Mouse (Mus musculus) cerebellum, adult 11 months (tissue): ENCODE measurements around the gene Mmp19.
A peak's percentile ranks its signal among the peaks of the same experiment; 100 is the strongest.

ENCODE experiments used
- DNase-seq: peaks from one replicate; pipeline ENCODE4 v3.0.0; 2022

The Mmp19 gene

DNA sequence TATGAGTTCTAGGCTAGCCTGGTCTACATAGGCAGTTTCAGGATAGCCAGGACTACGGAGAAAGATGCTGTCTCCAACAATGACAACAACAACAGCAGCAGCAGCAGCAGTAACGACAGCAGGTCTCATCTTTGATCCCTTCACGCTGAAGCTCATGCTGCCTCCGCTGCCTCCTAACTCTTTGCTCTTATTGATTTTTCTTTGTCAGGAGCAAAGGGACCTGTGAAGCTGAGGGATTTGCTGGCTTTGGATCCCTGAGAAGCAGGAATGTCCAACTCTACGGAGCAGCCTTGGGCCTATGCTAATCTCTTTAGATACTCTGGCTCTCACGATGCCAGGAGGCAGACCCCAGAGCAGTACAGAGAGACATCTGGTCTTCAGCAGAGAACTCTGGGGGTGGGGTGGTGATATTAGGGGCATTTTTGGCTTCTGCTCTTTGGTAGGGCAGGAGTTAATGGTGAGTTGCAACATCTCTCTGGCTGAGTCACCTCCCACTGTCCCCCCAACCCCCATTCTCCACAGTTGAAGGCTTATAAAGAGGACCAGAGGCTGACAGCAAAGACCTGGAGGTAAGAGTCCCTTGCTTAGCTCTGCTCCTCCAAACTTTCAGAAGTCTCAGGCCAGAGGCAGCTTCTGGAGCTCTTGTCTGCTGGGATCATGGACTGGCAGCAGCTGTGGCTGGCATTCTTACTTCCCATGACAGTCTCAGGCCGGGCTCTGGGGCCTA is at the start of gene Mmp19:
TSS of gene Mmp19 (plus strand) at position 513 of the 727 bp plus-strand sequence.
- no peak for DNase-seq

DNA sequence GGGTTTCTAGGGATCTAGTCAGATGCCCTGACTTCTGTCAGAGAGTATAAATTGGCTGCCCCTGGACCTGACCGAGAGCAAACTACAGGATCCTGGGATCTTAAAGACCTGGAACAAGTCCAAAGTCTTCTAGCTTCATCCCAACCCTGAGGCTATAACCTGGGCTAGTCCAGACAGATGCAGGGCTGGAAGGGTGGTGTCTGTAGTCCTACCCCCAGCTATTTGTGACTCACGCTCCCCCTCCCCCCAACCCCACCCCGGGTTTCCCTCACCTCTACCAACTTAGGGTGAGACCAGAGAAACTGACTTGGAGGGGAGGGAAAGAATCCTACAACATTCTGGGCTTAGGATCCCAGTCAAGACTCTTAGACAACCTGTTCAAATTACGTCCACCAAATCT is 48.1 kb upstream of the Mmp19 start:
- no peak for DNase-seq

DNA sequence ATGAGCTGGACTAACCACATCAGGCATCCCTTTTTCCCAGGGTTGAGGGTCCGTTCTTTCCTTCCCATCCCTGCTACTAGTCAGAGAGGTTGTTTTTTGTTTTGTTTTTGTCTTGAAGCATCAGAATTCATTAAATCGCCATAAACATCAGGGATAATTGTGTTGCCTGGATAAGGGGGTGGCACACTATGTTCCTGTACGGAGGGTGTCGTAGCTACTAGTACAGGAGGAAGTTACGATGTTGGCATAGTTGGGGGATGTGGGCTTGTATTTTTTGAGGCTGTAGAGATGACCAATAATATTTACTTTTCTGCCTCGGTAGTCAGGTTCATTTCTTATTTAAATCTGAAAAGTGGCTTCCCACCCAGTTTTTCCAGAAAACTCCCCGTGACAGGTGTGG is 47.5 kb upstream of the Mmp19 start:
- no peak for DNase-seq

DNA sequence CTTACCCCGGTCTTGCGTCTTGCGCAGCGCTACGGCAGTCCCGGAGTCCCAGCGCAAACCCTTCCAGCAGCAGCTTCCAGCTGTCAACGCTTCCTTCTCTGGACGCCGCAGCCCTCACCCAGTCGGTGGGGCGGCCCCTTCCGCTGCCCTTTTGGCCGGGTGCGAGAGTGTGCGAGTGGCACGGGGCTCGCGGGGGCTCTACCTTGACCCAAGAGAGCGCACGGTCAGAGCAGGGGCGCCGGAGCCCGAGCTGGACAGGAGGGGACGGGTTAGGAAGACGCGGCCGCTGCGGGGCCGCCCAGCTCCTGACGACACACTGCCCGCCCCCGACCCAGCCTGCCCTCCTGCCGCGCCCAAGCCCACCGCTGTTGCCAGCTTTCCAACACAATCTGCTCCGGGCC is 46.9 kb upstream of the Mmp19 start:
- DNase-seq, result peak; percentile 30

DNA sequence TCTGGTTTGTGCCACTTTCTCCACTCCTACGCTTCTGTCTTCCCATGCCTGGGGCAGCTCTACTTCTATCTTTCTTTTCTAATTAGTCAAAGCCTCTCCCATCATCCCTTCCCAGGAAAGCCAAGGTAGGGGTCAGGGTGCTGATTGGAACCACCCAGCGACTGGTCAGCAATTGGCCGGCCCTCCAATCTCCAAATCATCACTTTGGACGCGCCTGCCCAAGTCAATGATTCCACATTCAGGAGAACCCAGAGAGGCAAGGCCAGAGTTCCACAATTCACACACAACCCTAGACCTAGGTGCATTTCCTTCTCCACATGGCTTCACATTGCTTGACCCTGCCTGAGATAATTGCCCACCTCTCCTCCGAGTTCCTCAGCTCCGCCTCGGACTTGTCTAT is 46.5 kb upstream of the Mmp19 start:
- no peak for DNase-seq

DNA sequence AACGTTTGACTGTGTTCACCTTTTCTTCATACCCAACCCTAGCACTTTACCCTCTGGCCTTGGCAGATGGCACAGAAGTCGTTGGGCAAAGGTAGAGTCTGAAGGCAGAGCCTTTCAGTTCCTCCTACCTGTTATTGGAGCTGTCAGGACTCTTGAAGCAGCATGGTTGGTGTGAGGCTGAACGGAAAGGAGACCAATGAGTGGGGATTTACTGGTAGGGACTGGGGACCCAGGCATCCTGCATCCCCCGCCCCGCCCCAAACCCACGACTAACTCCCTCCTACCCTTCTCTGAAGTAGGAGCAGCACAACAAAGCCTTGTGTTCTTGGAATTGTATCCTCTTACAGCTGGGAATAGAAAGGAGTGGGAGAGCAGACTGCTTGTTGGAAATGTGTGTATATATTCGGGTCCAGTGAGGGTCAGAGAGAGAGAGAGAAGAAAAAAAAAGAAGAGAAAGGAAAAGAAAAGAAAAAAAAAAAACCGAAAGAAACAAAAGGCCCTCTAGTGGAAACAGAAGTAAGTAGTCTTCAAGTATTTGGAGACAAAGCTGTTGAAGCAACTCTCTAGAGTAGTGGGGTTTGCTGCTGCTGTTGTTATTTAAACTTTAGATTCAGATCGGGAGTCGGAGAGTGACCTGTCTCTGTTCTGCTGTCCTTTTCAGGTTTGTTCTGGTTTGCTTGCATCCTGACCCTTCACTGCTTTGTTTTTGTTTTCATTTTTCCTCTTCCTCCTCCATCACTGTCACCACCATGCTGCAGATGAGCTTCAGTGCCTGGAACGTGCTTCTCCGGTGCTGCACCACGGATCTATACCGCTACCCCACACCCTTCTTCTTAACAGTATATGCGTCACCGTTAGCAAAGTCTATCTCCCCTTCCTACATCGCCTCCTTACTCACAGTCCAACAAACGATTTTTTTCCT is 45.8 kb upstream of the Mmp19 start, which contains the start of gene Dgka:
TSS of gene Dgka (minus strand) at position 176 of the 922 bp plus-strand sequence.
- no peak for DNase-seq

DNA sequence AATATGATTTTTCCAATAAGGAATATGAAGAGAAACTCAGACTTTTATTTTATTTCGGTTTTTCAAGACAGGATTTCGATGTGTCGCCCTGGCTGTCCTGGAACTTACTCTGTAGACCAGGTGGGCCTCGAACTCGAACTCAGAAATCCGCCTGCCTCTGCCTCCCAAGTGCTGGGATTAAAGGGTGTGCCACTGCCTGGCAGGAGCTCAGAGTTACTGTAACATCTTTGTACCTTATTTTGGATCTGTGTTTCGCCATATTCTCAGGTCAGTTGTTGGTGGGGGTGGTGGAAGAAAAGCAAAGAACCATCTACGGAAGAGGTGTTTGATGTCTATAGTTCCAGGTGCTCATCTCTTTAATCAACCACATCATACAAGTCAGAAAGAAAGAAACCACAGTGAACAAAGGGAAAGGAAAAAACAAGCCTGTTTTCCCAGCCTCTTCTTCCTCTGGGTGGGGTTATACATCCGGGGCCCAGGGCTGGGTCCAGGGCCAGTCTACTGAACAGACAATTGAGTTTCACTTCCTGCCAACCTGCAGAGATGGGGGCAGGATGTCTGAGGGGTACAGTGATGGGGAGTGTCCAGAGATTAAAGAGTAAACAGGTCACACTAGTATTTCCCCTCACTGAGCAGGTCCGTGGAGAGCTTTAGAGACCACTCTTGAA is 44.6 kb upstream of the Mmp19 start:
- no peak for DNase-seq

DNA sequence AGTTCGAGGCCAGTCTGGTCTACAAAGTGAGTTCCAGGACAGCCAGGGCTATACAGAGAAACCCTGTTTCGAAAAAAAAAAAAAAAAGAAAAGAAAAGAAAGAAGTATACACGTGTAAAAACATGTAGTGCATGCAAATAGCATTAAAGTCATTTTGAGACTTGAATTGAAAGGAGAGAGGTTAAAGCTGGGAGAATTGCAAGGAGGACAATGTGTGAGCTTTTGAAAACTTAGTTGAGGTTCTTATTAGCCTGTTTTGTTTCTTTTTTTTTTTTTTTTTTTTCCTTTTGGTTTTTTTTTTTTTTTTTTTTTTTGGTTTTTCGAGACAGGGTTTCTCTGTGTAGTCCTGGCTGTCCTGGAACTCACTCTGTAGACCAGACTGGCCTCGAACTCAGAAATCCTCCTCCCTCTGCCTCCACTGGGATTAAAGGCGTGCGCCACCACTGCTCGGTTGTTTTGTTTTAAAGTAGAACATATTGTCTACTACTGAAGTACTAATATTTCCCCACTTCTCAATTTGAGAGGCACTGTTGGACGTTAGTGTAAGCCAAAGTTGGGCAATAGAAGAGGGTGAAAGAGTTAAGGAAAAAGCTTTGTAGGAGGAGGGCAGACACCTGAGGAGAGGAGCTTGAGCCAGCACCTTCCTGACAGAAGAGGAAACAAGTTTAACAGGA is 43.6 kb upstream of the Mmp19 start:
- DNase-seq, result no peak

DNA sequence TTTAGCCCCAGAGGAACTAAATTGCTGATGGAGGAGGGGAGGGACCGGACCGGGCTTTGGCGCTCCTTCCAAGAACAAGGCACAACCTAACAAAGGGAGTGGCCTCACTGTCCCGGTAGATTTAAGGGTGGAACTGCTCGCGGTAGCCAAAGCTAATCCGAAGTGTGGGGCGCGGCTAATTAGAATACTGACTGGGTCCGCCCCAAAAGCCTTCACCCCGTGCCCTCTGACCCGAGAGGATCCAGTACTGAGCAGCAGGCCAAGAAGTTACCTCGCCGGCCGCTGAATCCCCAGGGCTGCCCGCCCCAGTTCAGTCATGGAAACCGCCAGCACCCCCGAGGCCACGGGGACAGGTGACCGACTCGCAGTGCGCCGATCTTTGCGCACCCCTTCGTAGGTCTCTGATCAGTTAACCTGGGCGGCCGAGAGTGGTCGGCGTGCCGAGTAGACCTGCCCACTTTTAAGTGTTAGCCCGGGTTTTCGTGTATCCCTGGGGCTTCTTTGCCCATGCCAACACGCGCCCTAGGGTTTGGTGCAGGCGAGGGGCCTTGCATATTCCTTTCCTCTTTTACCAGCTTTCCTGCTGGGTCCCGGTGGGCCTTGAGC is 43.0 kb upstream of the Mmp19 start, which contains the start of gene Pym1:
TSS of gene Pym1 (plus strand) at position 244 of the 606 bp plus-strand sequence.
- DNase-seq, result peak; percentile 48

DNA sequence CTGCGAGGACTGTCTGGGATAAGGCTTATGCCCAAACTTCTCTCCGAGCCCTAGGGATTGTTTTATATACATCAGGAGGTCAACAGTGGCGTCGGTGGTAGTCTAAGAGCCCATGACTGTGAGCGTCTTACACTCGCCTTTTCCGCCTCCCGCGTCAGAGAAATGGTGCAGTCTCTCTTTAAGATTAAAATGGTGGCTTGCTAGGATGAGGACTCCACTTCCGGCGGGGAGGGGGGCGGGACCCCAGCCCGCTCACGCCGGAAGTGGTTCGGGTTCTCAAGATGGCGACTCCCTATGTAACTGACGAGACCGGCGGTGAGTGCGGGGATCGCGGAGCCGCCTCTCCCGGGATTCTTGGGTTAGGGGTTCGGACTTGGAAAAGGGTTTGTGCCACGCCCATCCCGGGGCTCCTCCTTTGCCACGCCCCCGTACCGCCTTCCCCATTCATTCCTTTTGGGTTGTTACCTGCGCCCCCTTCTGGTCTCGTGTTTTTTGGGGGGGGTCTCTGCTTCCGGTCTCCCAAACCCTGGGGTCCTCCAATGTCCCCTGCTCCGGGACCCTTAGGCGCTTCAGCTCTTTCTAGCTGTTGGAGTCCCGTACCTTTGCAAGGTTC is 42.4 kb upstream of the Mmp19 start:
- peak; percentile 79 for DNase-seq

DNA sequence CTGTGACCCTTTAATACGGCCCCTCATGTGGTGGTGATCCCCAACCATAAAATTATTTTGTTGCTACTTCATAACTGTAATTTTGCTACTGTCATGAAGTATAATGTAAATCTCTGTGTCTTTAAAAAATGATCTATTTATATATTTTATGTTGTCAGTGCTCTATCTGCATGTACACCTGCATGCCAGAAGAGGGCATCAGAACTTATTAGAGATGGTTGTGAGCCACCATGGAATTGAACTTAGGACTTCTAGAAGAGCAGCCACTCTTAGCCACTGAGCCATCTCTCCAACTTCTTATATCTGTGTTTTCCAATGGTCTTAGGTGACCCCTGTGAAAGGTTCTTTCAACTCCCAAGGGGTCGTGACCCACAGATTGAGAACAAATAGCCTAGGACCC is 17.8 kb upstream of the Mmp19 start:
- DNase-seq, result no peak

DNA sequence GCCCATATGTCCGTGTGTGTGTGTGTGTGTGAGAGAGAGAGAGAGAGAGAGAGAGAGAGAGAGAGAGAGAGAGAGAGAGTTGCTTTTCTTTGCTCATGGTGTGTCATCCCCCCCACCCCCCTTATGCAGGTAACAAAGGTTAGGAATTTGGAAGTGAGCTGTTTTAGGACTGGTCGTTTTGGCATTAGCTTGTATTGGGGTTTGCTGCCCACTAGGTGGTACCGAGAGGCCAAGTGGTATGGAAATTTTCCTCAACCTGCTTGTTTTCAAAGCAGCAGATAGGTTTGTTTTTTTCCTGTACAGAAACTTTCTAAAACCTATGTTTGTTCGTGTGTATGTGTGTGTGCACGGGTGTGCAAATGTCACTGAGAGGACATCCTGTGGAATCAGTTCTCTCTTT is 17.0 kb upstream of the Mmp19 start:
- no peak for DNase-seq

DNA sequence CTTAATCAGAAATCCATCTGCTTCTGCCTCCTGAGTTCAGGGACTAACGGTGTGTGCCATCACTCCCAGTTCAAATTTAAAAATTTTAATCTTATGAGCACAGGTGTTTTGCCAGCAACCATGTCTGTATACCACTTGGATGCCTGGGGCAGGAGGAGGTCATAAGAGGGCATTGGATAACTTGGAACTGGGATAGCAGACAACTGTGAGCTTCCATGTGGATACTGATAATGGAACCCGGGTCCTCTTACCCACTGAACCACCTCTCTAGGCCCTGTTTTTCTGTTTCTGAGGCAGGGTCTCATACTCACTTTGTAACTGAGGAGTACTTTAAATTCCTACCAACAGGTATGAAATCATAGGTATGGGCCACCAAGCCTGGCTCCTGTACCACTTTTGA is 12.3 kb upstream of the Mmp19 start:
- no peak for DNase-seq

DNA sequence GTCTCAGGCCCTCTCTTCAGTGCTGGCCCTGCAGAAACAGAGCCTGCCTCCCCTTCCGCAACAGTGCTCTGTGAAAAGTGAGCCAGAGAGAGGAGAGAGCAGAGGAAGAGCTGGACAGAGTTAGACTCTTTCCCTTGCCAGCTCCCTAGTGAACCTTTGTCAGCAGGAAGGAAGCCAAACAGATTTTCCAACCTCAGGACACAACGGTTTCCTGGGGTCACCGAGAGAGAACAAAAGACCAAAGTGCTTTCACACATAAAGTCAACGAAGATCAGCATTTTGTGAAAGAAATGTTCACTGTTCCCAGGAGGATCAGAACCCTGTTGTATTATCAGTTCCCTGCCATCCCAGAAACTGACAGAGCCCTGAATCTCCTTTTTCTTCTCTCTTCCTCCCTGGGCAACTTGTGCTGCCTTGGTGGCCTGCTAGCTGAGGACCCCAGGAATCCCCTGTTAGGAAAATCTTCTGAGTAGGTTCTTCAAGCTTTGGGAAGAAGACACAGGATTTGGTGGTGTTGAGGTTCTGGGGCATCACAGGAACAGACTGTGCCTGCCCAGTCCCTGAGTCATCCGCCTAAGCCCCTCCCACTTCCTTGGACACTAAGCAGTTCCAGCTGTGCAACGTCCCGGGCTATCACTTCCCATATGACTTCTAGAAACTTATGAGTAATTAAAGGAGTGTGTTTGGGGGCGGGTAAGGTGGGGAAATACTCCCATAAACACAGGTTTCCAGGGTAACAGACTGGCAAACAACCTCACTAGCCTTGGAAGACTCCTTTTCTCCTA is 11.5 kb upstream of the Mmp19 start:
- no peak for DNase-seq

DNA sequence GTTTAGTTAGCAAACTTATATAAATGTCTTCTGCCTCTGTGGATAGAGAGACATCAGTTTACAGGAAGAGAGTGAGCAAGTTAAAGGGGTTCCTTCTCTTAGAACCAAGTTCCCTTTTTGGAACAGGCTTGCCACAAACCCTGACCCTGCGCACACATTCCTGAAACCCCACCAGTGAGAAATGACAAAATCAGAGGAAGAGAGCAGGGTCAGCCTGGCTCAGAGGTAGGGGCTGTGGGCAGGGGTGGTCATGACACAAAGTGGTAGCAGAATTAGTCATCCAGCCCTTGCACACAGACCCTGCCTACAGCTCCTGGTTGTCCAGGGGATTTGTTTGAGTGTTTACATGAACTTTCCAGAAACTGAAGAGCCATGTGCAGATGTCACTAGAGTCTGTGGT is 10.5 kb upstream of the Mmp19 start:
- no peak for DNase-seq

DNA sequence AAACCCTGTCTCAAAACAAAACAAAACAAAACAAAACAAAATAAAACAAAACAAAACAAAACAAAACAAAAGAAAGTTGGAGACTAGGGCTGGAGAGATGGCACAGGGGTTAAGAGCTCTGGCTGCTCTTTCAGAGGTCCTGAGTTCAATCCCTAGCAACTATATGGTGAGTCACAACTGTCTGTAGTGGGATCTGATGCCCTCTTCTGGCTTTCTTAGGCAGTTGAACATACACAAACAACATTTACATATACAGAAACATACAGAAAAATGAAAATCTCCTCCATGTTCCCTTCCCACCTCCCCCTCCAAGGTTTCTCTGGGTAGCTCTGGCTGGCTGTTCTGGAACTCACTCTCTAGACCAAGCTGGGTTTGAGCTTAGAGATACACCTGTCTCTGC is 1.3 kb downstream of the Mmp19 start:
- DNase-seq, result no peak

DNA sequence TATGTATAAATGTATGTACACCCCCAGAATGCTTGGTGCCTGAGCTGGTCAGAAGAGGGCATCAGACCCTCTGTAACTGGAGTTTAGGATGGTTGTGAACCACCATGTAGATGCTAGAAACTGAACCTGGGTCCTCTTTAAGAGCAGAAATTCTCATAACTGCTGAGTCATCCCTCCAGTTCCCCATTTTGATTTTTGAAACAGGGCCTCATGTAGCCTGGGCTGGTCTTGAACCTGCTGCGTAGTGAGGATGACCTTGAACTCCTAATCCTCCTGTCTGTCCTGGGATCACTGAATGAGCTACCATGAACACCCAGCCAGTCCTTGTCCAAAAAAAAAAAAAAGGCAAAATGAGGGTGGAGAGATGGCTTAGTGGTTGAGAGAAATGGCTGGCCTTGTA is 2.5 kb downstream of the Mmp19 start:
- no peak for DNase-seq

DNA sequence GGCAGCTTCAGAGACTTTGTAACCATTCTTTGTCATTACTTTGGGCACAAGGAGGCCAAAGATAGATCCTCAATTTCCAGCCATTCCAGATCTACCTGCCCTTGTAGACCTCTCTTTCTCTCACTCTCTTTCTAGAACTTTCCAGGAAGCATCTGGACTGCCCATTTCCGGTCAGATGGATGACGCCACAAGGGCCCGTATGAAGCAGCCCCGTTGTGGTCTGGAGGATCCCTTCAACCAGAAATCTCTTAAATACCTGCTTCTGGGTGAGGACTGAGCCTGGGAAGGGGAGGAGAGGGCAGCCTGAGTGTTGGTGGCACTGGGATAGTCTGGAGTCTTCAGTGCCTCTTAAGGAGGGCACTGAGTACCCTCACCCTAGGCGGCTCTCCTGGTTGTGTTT is 3.7 kb downstream of the Mmp19 start:
- DNase-seq, result no peak

DNA sequence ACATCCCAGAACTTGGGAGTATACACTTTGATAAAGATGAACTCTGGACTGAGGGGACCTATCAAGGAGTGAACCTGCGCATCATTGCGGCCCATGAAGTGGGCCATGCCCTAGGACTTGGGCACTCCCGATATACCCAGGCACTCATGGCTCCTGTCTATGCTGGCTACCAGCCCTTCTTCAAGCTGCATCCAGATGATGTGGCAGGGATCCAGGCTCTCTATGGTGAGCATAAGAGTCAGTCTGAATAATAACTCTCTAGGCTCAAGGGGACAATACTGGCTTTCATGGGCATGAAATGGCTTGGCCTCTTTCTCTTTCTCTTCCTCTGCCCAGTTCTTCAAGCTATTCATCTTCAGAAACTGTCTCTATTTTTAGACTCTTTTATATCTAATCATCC is 4.9 kb downstream of the Mmp19 start:
- DNase-seq, result no peak

DNA sequence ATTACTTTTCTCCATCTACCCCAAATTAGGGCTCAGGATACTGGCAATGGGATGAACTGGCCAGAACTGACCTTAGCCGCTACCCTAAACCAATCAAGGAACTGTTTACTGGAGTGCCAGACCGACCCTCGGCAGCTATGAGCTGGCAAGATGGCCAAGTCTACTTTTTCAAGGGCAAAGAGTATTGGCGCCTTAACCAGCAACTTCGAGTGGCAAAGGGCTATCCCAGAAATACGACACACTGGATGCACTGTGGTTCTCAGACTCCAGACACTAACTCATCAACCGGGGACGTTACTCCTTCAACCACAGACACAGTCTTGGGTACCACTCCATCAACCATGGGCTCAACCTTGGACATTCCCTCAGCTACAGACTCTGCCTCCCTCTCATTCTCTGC is 8.0 kb downstream of the Mmp19 start:
- no peak for DNase-seq

DNA sequence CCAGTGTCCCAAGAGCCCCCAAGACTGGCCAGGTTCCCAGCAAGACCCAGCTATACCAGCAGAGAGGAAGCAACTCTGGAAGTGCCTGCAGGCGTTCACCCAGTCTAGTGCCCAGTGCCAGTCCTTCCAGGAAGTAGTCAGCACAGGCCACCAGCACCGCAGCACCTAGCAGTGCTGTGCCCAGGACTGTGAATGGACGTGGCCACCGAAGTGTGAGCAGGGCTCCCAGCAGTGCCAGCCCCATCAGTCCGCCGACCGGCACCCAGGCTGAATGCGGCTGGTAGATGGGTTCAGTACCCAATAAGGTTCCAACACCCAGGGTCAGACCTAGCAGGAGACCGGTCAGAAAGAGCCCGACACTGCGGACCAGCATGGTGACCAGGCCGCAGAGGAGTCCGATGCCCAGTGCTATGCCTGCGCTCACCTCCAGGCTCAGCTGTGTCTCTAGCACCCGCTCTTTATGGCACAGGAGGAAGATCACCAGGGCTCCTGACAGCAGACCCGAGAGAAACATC is 11.3 kb downstream of the Mmp19 start:
- DNase-seq, result no peak
